Mouse (Mus musculus) frontal cortex, postnatal 36 days (tissue): ENCODE results near the gene Tlcd2.

Source experiments
- DNase-seq, 2 experiments: peaks; one replicate each; pipeline ENCODE4 v3.0.0; 2022; ENCODE audit warnings: low spot score in 2 of 2

Gene Tlcd2

GRCm38 (mm10) chr11:75460844-75461742 is at the start of gene Tlcd2:
TSS of gene Tlcd2 (plus strand) at chr11:75461715.
- peak; percentile 99 to 100 for DNase-seq

- no peak for DNase-seq
Measured at GRCm38 (mm10) chr11:75415096-75415495, 46.4 kb upstream of the Tlcd2 start.

GRCm38 (mm10) chr11:75415994-75416393 is 45.5 kb upstream of the Tlcd2 start:
- DNase-seq: no peak

GRCm38 (mm10) chr11:75420037-75420436 is 41.5 kb upstream of the Tlcd2 start:
- no peak for DNase-seq

- DNase-seq: no peak
Measured at GRCm38 (mm10) chr11:75420810-75421374, 40.6 kb upstream of the Tlcd2 start.

- no peak for DNase-seq
Measured at GRCm38 (mm10) chr11:75421375-75422012, 40.0 kb upstream of the Tlcd2 start.

- no peak for DNase-seq
Measured at GRCm38 (mm10) chr11:75422013-75422792, 39.3 kb upstream of the Tlcd2 start, which contains the start of gene Serpinf1. TSS of gene Serpinf1 (minus strand) at chr11:75422701.

GRCm38 (mm10) chr11:75423091-75423490 is 38.4 kb upstream of the Tlcd2 start:
- DNase-seq: no peak

GRCm38 (mm10) chr11:75424033-75424432 is 37.5 kb upstream of the Tlcd2 start:
- no peak for DNase-seq

- no peak for DNase-seq
Measured at GRCm38 (mm10) chr11:75424459-75424858, 37.1 kb upstream of the Tlcd2 start.

- no peak for DNase-seq
Measured at GRCm38 (mm10) chr11:75429019-75429705, 32.4 kb upstream of the Tlcd2 start.

GRCm38 (mm10) chr11:75431307-75431706 is 30.2 kb upstream of the Tlcd2 start:
- peak; percentile 54 to 74 for DNase-seq

- no peak for DNase-seq
Measured at GRCm38 (mm10) chr11:75434138-75434537, 27.4 kb upstream of the Tlcd2 start.

- DNase-seq: no peak
Measured at GRCm38 (mm10) chr11:75438194-75438593, 23.3 kb upstream of the Tlcd2 start.

- no peak for DNase-seq
Measured at GRCm38 (mm10) chr11:75438804-75439203, 22.7 kb upstream of the Tlcd2 start.

GRCm38 (mm10) chr11:75439363-75439762 is 22.2 kb upstream of the Tlcd2 start, which contains the start of gene Serpinf2:
TSS of gene Serpinf2 (minus strand) at chr11:75439591.
- no peak for DNase-seq

- DNase-seq: no peak
Measured at GRCm38 (mm10) chr11:75439951-75440350, 21.6 kb upstream of the Tlcd2 start.

- no peak for DNase-seq
Measured at GRCm38 (mm10) chr11:75441034-75441433, 20.5 kb upstream of the Tlcd2 start.

- no peak for DNase-seq
Measured at GRCm38 (mm10) chr11:75441601-75442000, 19.9 kb upstream of the Tlcd2 start.

- no peak for DNase-seq
Measured at GRCm38 (mm10) chr11:75443711-75444110, 17.8 kb upstream of the Tlcd2 start.

- no peak for DNase-seq
Measured at GRCm38 (mm10) chr11:75448575-75448974, 12.9 kb upstream of the Tlcd2 start.
